Mouse (Mus musculus): ENCODE results near the gene Cadm2.

Cadm2 gene

DNA sequence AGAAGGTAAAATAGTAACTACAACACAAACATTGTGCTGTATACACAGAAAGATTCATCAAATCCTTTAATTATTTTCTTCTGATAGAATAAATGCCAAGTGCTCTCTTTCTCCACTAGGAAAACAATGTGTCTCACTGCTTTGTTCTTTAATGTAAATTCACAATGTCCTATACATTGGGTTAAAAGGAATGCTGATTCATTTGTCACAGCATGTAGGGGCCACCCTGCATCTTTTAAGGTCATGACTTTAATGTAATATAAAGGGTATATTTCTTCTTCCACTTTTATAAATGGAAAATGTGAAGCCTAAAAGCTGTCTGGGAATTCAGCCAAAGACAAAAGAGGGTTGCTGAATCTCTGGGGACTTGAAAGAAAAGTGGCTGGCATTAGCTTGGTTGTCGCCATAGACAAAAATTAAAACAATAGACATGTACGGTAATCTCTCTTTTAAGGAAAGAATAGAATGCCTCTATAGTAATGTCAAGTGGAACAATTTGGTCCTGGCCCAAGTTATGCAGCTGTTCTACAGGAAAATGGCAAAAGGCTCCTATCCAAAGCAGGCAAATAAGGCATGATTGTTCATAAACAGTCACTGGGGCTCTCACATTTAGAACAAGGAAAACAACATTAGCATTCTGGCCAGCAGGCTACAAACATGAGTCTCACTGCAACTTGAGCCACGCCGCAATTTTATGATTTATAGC, 851.9 kb downstream of the Cadm2 start:
- intact Hi-C loops (cut with DNase I) = no loop called here

- intact Hi-C loops (cut with DNase I) = no loop called here
Measured at GRCm38 (mm10) chr16:66761546-66762473, 858.9 kb downstream of the Cadm2 start.

DNA sequence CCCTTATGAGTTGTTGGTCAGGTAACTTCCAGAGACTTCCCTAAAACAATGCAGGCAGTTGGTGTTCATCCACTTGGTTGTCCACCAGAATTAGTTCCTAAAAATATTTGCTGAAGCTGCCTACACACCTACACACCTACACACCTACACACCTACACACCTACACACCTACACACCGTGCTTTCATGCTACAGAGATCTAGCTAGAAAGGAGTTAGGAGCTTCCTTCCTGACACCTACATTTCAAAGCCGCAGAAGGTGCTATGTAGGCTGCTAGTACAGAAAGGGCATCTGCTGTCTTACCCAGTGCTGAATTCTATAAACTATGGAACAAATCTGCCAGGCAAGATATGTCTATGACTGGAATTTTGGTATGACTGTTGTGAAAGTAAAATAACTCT, 872.2 kb downstream of the Cadm2 start:
- intact Hi-C loops (cut with DNase I) = no loop called here

- intact Hi-C loops (cut with DNase I) = no loop called here
Measured at GRCm38 (mm10) chr16:66731212-66731611, 889.5 kb downstream of the Cadm2 start.

GRCm38 (mm10) chr16:66706476-66706875, 914.2 kb downstream of the Cadm2 start:
- intact Hi-C loops (cut with DNase I) = no loop called here

GRCm38 (mm10) chr16:66694783-66695182, 925.9 kb downstream of the Cadm2 start:
- intact Hi-C loops (cut with DNase I) = no loop called here

- intact Hi-C loops (cut with DNase I) = no loop called here
Measured at GRCm38 (mm10) chr16:66677241-66677640, 943.5 kb downstream of the Cadm2 start.

GRCm38 (mm10) chr16:66651013-66651362, 969.7 kb downstream of the Cadm2 start:
- intact Hi-C loops (cut with DNase I) = no loop called here

GRCm38 (mm10) chr16:66650348-66651012, 970.2 kb downstream of the Cadm2 start:
- intact Hi-C loops (cut with DNase I) = no loop called here

- intact Hi-C loops (cut with DNase I) = no loop called here
Measured at GRCm38 (mm10) chr16:66647798-66648197, 972.9 kb downstream of the Cadm2 start.

DNA sequence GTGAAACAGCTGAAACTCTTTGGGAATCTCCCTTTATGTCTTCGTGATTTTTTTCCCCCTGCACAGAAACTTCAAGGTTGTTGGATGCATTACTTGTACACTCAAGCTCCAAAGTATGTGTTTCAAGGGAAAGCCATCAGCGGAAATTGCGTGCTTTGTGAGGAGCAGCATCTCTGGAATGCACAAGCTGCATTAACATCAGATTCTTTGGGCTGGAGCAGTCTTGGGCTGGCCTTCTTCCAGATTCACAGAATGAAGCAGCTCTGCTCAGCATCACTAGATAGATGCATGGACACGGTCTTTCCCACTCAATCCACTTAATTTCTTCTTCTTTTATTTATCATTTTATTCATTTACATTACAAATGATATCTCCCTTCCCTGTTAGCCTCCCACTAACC, 977.1 kb downstream of the Cadm2 start:
- intact Hi-C loops (cut with DNase I) = no loop called here

GRCm38 (mm10) chr16:66627527-66627926, 993.2 kb downstream of the Cadm2 start:
- intact Hi-C loops (cut with DNase I) = no loop called here

DNA sequence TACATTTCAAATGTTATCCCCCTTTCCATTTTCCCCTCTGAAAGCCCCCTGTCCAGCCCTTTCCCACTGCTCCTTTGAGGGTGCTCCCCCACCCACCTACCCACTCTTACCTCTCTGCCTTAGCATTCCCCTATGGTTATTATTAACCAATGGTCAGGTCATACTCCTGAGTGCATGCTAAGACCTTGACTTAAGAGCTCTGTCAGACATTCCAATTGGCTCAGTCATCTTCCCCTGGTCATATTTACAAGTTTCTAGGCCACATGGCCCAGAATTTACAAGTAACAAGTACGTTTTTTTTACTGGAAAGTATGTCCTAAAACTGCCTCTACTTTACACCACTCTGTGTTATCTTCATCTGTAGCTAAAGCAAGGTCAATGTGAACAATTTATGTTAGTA, 998.3 kb downstream of the Cadm2 start:
- intact Hi-C loops (cut with DNase I) = no loop called here

DNA sequence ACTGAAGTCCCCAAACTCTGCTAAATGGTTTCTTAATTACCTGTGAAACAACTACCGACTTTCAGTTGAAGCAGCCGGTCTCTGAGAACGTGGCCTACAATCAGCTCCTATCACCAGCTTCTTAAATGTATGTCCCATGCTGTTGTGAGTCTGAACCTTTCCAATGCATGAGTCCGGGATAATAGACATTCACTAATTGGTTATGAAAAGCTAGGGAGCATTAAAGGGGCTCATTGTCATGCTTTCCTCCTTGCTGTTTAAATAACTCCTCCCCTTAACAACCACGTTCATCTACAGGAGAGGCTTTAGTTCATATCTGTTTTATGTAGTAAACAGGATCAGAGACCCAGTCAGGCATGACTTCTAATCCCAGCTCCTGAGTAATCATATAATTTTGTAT, 1008.1 kb downstream of the Cadm2 start:
- intact Hi-C loops (cut with DNase I) = no loop called here

Measured in adrenal gland (tissue).